Mouse (Mus musculus) left cerebral cortex, postnatal 25 days (tissue): Measurements from ENCODE around the gene Cd72. TPM values are rescaled to one million over a fixed set of nuclear protein-coding genes. Genes with fewer than 3 reads are reported as not detected.
"Not testable (repeated sequence)": the region's sequence is repeated elsewhere in the genome, so short reads cannot be mapped to it uniquely, and the experiment has no call there.

Experiments used
- DNase-seq, 2 experiments: peaks; one replicate each; pipeline ENCODE4 v3.0.0; 2022; ENCODE audit warnings: low spot score in 2 of 2, mixed read lengths in 1 of 2
- intact Hi-C: fragments of 180-260 bp; cut with DNase I; formaldehyde crosslinking; loops from one replicate; pipeline ENCODE4 v1.15.1; 2025
- total RNA-seq, 2 experiments: library from RNA; stranded (reverse); gene quantifications; 2 replicates each; pipeline ENCODE4 v1.2.3; 2021

The Cd72 gene
- 1 to 10 TPM; 1.0 to 2.2 TPM for total RNA-seq

- intact Hi-C loops: no loop called here
- peak in 1 of 2 experiments; percentile 43 for DNase-seq
These were observed at the start of gene Cd72 for GRCm38 (mm10) chr4:43454041-43454836. Gene Cd72, minus strand, starts transcription at chr4:43454628.

GRCm38 (mm10) chr4:43503506-43503905, 49.1 kb upstream of the Cd72 start:
- no peak for DNase-seq
- intact Hi-C loops: no loop called here

GRCm38 (mm10) chr4:43503041-43503440, 48.6 kb upstream of the Cd72 start:
- DNase-seq: no peak
- intact Hi-C loops: no loop called here

- peak; percentile 69 to 72 for DNase-seq
- intact Hi-C loops: no loop called here
These were observed 45.2 kb upstream of the Cd72 start, which contains the start of gene Arhgef39 for GRCm38 (mm10) chr4:43499407-43500333. Gene Arhgef39, minus strand, starts transcription at chr4:43499695.

- no peak for DNase-seq
- intact Hi-C loops: no loop called here
These were observed 44.6 kb upstream of the Cd72 start for GRCm38 (mm10) chr4:43498983-43499382.

- no peak for DNase-seq
- intact Hi-C loops: no loop called here
These were observed 43.5 kb upstream of the Cd72 start for GRCm38 (mm10) chr4:43497946-43498345.

GRCm38 (mm10) chr4:43497405-43497804, 43.0 kb upstream of the Cd72 start:
- no peak for DNase-seq
- intact Hi-C loops: no loop called here

GRCm38 (mm10) chr4:43496587-43496986, 42.2 kb upstream of the Cd72 start:
- no peak for DNase-seq
- intact Hi-C loops: no loop called here

- DNase-seq: no peak
- intact Hi-C loops: loop anchor here (1.0 to 5.0 kb wide), 3 partner anchors 33 to 69 kb away; partner anchors contain the start of genes Creb3 and Tln1
These were observed 39.4 kb upstream of the Cd72 start for GRCm38 (mm10) chr4:43493846-43494240.

- intact Hi-C loops: loop anchor here (1.0 to 5.0 kb wide), 3 partner anchors 34 to 69 kb away; partner anchors contain the start of genes Creb3 and Tln1
- DNase-seq: peak; percentile 97 to 98
These were observed 38.9 kb upstream of the Cd72 start for GRCm38 (mm10) chr4:43493186-43493845.

- intact Hi-C loops: loop anchor here (1.0 to 5.0 kb wide), 3 partner anchors 34 to 70 kb away; partner anchors contain the start of genes Creb3 and Tln1
- DNase-seq: peak; percentile 90 to 98
These were observed 38.4 kb upstream of the Cd72 start, which contains the start of gene Ccdc107 for GRCm38 (mm10) chr4:43492821-43493185. Gene Ccdc107, plus strand, starts transcription at chr4:43492900.

GRCm38 (mm10) chr4:43492101-43492820, 37.8 kb upstream of the Cd72 start:
- DNase-seq: no peak
- intact Hi-C loops: loop anchor here (2.0 to 5.0 kb wide), 2 partner anchors 35 to 71 kb away; partner anchors contain the start of genes Creb3 and Tln1

- DNase-seq: no peak
- intact Hi-C loops: loop anchor here (5.0 kb wide), 1 partner anchor 36 kb away; no protein-coding TSS in a partner anchor
These were observed 36.4 kb upstream of the Cd72 start for GRCm38 (mm10) chr4:43490801-43491200.

- intact Hi-C loops: loop anchor here (1.0 to 5.0 kb wide), 2 partner anchors 38 to 69 kb away; no protein-coding TSS in a partner anchor
- DNase-seq: no peak
These were observed 35.2 kb upstream of the Cd72 start for GRCm38 (mm10) chr4:43489611-43490010.

- DNase-seq, intact Hi-C loops: not testable (repeated sequence)
These were observed 31.2 kb upstream of the Cd72 start for GRCm38 (mm10) chr4:43485666-43486065.

- intact Hi-C loops: no loop called here
- no peak for DNase-seq
These were observed 29.2 kb upstream of the Cd72 start, which contains the start of gene Sit1 for GRCm38 (mm10) chr4:43483535-43484091. Gene Sit1, minus strand, starts transcription at chr4:43483734.

GRCm38 (mm10) chr4:43482591-43482990, 28.2 kb upstream of the Cd72 start:
- no peak for DNase-seq
- intact Hi-C loops: no loop called here

- no peak for DNase-seq
- intact Hi-C loops: no loop called here
These were observed 27.5 kb upstream of the Cd72 start for GRCm38 (mm10) chr4:43481894-43482456.
